Mouse (Mus musculus) limb, embryonic 12.5 days (tissue): ENCODE measurements at regions not wholly inside any gene's neighbourhood (a gene's known extent, or its start where the extent isn't known, plus 50 kb on each side); places are given as distances from the start of the nearest gene placed in this dataset.

Experiments used
- ATAC-seq: fragments of 200-750 bp; cut with Nextera tagmentation; 2 replicates; pipeline ENCODE4 v1.8.0; 2017; ENCODE audit warnings: low read depth, moderate TSS enrichment; ENCODE audit not compliant: insufficient number of reproducible peaks, insufficient read depth, low FRiP score, low TSS enrichment
- H3K27ac ChIP-seq: fragments of 300-500 bp; sonication (generic); 2 replicates; pipeline ENCODE4 v1.5.1; 2016; ENCODE audit warnings: mild to moderate bottlenecking, moderate library complexity
- H3K27me3 ChIP-seq: fragments of 300-500 bp; sonication (generic); 2 replicates; pipeline ENCODE4 v1.6.1; 2016; ENCODE audit warnings: mild to moderate bottlenecking, moderate library complexity
- H3K36me3 ChIP-seq: fragments of 300-500 bp; sonication (generic); 2 replicates; pipeline ENCODE4 v1.6.1; 2016; ENCODE audit warnings: mild to moderate bottlenecking, moderate library complexity
- H3K4me1 ChIP-seq: fragments of 300-500 bp; sonication (generic); replicated peaks from 2 replicates; pipeline ENCODE4 v1.6.1; 2016
- H3K4me2 ChIP-seq: fragments of 300-500 bp; sonication (generic); 2 replicates; pipeline ENCODE4 v1.6.1; 2016; ENCODE audit warnings: mild to moderate bottlenecking, moderate library complexity
- H3K4me3 ChIP-seq: fragments of 300-500 bp; sonication (generic); replicated peaks from 2 replicates; pipeline ENCODE4 v1.5.1; 2016; ENCODE audit warnings: mild to moderate bottlenecking
- H3K9ac ChIP-seq: fragments of 300-500 bp; sonication (generic); replicated peaks from 2 replicates; pipeline ENCODE4 v1.6.1; 2016; ENCODE audit warnings: mild to moderate bottlenecking, moderate library complexity
- H3K9me3 ChIP-seq: fragments of 300-500 bp; sonication (generic); 2 replicates; pipeline ENCODE4 v1.6.1; 2016; ENCODE audit warnings: mild to moderate bottlenecking, moderate library complexity
- WGBS: fragments of 180-500 bp; shearing (Covaris S2); methylation state at CpG from one replicate; pipeline ENCODE4 v1.1.7; 2016; 5-methylcytosine and 5-hydroxymethylcytosine counted together

- H3K36me3 ChIP-seq: no peaks in the 10 kb centered on the region
- no peak for ATAC-seq
- H3K9ac ChIP-seq: no peak overlapping the region
- H3K9me3 ChIP-seq: no peaks in the 10 kb centered on the region
- no peaks in the 10 kb centered on the region for H3K27me3 ChIP-seq
- no peaks in the 10 kb centered on the region for H3K4me1 ChIP-seq
- no peak overlapping the region for H3K27ac ChIP-seq
- 91% methylated on average over 8 of the region's 8 CpGs for WGBS
- H3K4me3 ChIP-seq: no peak overlapping the region
- no peak overlapping the region for H3K4me2 ChIP-seq
Observed at GRCm38 (mm10) chr3:19458386-19458785, 170.1 kb downstream of the 1700064H15Rik start.

- H3K9me3 ChIP-seq: no peaks in the 10 kb centered on the region
- no peaks in the 10 kb centered on the region for H3K36me3 ChIP-seq
- no peak overlapping the region for H3K27ac ChIP-seq
- H3K9ac ChIP-seq: no peak overlapping the region
- no peak overlapping the region for H3K4me3 ChIP-seq
- H3K4me2 ChIP-seq: no peak overlapping the region
- ATAC-seq: no peak
- no peaks in the 10 kb centered on the region for H3K27me3 ChIP-seq
- no peaks in the 10 kb centered on the region for H3K4me1 ChIP-seq
- WGBS: 87% methylated on average over 2 of the region's 2 CpGs
Observed at GRCm38 (mm10) chr3:19457431-19457830, 171.0 kb downstream of the 1700064H15Rik start.

- no peak for ATAC-seq
- Histone ChIP-seq H3K27ac (no peak overlapping the region), H3K27me3 (no peaks in the 10 kb centered on the region), H3K36me3 (no peaks in the 10 kb centered on the region), H3K9me3 (no peaks in the 10 kb centered on the region), H3K4me1 (no peaks in the 10 kb centered on the region), H3K4me3 (no peak overlapping the region), H3K9ac (no peak overlapping the region), H3K4me2 (no peak overlapping the region)
- 73% methylated on average over 4 of the region's 4 CpGs for WGBS
Observed at GRCm38 (mm10) chr3:19455838-19456448, 172.5 kb downstream of the 1700064H15Rik start.

DNA sequence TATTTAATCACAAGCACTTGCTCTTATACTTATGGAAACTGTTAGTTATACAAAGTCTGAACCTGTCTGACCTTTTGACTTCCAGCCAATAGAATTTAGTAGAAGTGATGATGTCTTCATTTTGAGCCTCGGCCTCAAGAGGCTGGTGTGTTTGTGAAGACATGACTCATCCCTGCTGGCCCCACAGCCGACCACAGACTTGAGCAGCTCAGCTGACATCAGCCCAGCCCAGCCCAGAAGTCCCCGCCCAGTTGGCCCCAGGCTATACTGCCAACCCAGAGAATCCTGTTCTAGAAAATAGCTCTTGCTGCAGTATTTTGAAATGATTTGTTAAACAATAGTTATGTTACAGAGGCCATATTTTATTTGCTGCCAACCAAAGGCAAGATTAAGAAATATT lies 177.5 kb downstream of the 1700064H15Rik start:
- no peak overlapping the region for H3K27ac ChIP-seq
- no peak for ATAC-seq

GRCm38 (mm10) chr3:19448931-19449330 lies 179.5 kb downstream of the 1700064H15Rik start:
- H3K4me3 ChIP-seq: no peak overlapping the region
- no peaks in the 10 kb centered on the region for H3K9me3 ChIP-seq
- no peak overlapping the region for H3K4me2 ChIP-seq
- no peak overlapping the region for H3K9ac ChIP-seq
- WGBS: 83% methylated on average over 3 of the region's 3 CpGs
- no peaks in the 10 kb centered on the region for H3K36me3 ChIP-seq
- H3K27ac ChIP-seq: no peak overlapping the region
- H3K27me3 ChIP-seq: no peaks in the 10 kb centered on the region
- no peaks in the 10 kb centered on the region for H3K4me1 ChIP-seq
- no peak for ATAC-seq

More for the DNA sequence above, 177.5 kb downstream of the 1700064H15Rik start:
- no peaks in the 10 kb centered on the region for H3K36me3 ChIP-seq
- H3K27me3 ChIP-seq: no peaks in the 10 kb centered on the region
- H3K4me1 ChIP-seq: no peaks in the 10 kb centered on the region
- H3K4me2 ChIP-seq: no peak overlapping the region
- 51% methylated on average over 3 of the region's 3 CpGs for WGBS
- H3K4me3 ChIP-seq: no peak overlapping the region
- H3K9me3 ChIP-seq: no peaks in the 10 kb centered on the region
- H3K9ac ChIP-seq: no peak overlapping the region

- no peaks in the 10 kb centered on the region for H3K9me3 ChIP-seq
- no peak for ATAC-seq
- no peaks in the 10 kb centered on the region for H3K4me1 ChIP-seq
- 83% methylated on average over 2 of the region's 2 CpGs for WGBS
- H3K27ac ChIP-seq: no peak overlapping the region
- H3K4me2 ChIP-seq: no peak overlapping the region
- no peaks in the 10 kb centered on the region for H3K36me3 ChIP-seq
- no peak overlapping the region for H3K9ac ChIP-seq
- no peak overlapping the region for H3K4me3 ChIP-seq
- H3K27me3 ChIP-seq: no peaks in the 10 kb centered on the region
Observed at GRCm38 (mm10) chr3:19448192-19448591, 180.3 kb downstream of the 1700064H15Rik start.

DNA sequence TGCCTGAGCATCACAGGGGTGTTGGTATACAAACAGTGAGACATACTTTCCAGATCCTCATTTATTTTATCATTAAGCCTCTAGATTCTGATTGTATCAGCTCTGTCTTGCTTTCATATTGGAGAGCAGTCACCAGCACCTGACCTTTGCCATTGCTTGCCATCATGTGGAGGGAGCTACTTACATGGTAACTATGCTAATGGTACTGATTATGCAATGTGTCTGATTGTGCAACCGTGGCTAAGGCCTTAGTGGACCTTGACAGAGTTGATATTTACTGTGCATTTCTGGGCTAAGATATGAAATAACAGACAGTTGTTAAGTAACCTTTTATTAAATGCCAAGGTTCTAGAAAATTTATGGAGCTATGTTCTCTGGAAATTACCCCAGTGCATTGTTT lies 180.7 kb downstream of the 1700064H15Rik start:
- ATAC-seq: no peak
- no peak overlapping the region for H3K4me2 ChIP-seq
- 74% methylated on average over 1 of the region's 1 CpGs for WGBS

DNA sequence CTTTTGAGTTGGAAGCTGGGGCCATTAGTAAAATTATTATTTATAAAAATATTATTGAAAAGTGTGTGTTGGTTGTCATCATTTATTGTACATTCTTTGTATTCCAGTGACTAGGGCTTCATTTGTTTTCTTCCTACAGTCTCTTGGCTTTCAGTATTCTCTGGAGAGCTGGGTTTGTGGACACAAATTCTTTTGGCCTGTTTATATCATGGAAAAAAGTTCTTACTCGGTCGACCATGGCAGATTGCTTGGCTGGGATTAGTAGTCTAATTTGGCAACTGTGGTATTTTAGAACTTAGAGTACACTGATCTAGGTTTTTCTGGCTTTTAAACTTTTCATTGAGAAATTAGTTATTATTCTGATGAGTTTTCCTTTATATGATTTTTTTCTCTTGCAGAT lies 183.6 kb downstream of the 1700064H15Rik start:
- Histone ChIP-seq H3K27me3 (no peaks in the 10 kb centered on the region), H3K4me1 (no peaks in the 10 kb centered on the region), H3K4me3 (no peak overlapping the region), H3K27ac (no peak overlapping the region), H3K36me3 (no peaks in the 10 kb centered on the region), H3K9ac (no peak overlapping the region), H3K9me3 (no peaks in the 10 kb centered on the region), H3K4me2 (no peak overlapping the region)
- ATAC-seq: no peak
- 73% methylated on average over 2 of the region's 2 CpGs for WGBS

More for the DNA sequence above, 180.7 kb downstream of the 1700064H15Rik start:
- Histone ChIP-seq H3K4me3 (no peak overlapping the region), H3K27me3 (no peaks in the 10 kb centered on the region), H3K9ac (no peak overlapping the region), H3K27ac (no peak overlapping the region), H3K4me1 (no peaks in the 10 kb centered on the region), H3K36me3 (no peaks in the 10 kb centered on the region), H3K9me3 (no peaks in the 10 kb centered on the region)

DNA sequence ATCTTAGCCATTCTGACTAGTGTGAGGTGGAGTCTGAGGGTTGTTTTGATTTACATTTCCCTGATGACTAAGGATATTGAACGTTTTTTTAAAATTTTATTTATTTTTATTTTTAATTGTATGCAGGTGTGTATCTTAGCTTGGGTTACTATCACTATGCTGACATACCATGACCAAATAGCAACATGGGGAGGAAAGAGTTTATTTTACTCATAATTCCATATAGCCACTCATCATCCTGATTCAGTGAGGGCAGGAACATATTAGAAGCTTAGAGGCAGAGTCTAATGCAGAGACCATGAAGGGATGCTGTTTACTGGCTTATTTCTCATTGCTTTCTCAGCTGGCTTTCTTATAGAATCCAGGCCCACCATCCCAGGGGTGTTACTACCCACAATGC lies 186.7 kb downstream of the 1700064H15Rik start:
- Histone ChIP-seq H3K9me3 (no peaks in the 10 kb centered on the region), H3K4me1 (no peaks in the 10 kb centered on the region), H3K36me3 (no peaks in the 10 kb centered on the region), H3K27ac (no peak overlapping the region), H3K9ac (no peak overlapping the region), H3K4me3 (no peak overlapping the region), H3K27me3 (no peaks in the 10 kb centered on the region), H3K4me2 (no peak overlapping the region)
- WGBS: 56% methylated on average over 1 of the region's 1 CpGs
- no peak for ATAC-seq

DNA sequence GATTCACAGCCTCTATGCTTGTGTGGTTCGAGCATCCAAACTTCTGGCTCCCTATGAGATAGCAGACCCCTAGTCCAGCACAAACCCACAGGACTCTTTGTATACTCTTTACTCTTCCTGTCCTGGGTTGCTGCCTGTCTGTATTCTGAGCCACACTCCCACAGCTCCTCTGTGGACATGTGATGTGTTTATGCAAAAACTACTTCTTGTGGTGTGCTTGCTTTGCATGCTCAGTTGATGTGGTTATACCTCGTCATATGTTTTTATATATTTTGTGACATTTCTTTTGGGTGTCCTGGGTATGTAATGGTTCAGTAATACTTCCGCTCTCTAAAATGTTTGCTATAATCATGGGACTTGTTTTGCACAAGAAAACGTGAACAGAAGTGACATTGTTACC lies 198.3 kb downstream of the 1700064H15Rik start:
- H3K4me2 ChIP-seq: no peak overlapping the region
- WGBS: 83% methylated on average over 4 of the region's 4 CpGs
- no peaks in the 10 kb centered on the region; the same call in 1 of the 2 replicates for H3K4me1 ChIP-seq
- H3K36me3 ChIP-seq: no peaks in the 10 kb centered on the region
- ATAC-seq: no peak
- H3K27ac ChIP-seq: no peak overlapping the region
- H3K9me3 ChIP-seq: no peaks in the 10 kb centered on the region
- no peak overlapping the region for H3K4me3 ChIP-seq
- no peak overlapping the region for H3K9ac ChIP-seq
- no peaks in the 10 kb centered on the region for H3K27me3 ChIP-seq

- H3K36me3 ChIP-seq: no peaks in the 10 kb centered on the region
- H3K4me3 ChIP-seq: no peak overlapping the region
- H3K9ac ChIP-seq: no peak overlapping the region
- H3K4me2 ChIP-seq: no peak overlapping the region
- ATAC-seq: no peak
- H3K4me1 ChIP-seq: no peaks in the 10 kb centered on the region; the same call in 1 of the 2 replicates
- H3K27me3 ChIP-seq: no peaks in the 10 kb centered on the region
- 80% methylated on average over 6 of the region's 6 CpGs for WGBS
- no peak overlapping the region for H3K27ac ChIP-seq
- no peaks in the 10 kb centered on the region for H3K9me3 ChIP-seq
Observed at GRCm38 (mm10) chr3:19429422-19430076, 198.9 kb downstream of the 1700064H15Rik start.

GRCm38 (mm10) chr3:19429010-19429409 lies 199.5 kb downstream of the 1700064H15Rik start:
- no peak for ATAC-seq
- no peak overlapping the region for H3K4me3 ChIP-seq

More at GRCm38 (mm10) chr3:19429010-19429409, 199.5 kb downstream of the 1700064H15Rik start:
- Histone ChIP-seq H3K9ac (no peak overlapping the region), H3K36me3 (no peaks in the 10 kb centered on the region), H3K4me2 (no peak overlapping the region), H3K9me3 (no peaks in the 10 kb centered on the region), H3K4me1 (no peaks in the 10 kb centered on the region; the same call in 1 of the 2 replicates), H3K27ac (no peak overlapping the region), H3K27me3 (no peaks in the 10 kb centered on the region)
